Mouse (Mus musculus) induced T-regulatory cell, adult 2 months (primary cell): ENCODE measurements at regions not wholly inside any gene's neighbourhood (a gene's known extent, or its start where the extent isn't known, plus 50 kb on each side); places are given as distances from the start of the nearest gene placed in this dataset.
"Not testable (repeated sequence)": the region's sequence is repeated elsewhere in the genome, so short reads cannot be mapped to it uniquely, and the experiment has no call there.

Experiments used
- DNase-seq: peaks from one replicate; pipeline ENCODE4 v3.0.0-alpha.2; 2012; ENCODE audit warnings: low read depth

GRCm38 (mm10) chr19:29869526-29869925, 55.4 kb upstream of the Il33 start:
- no peak for DNase-seq

DNA sequence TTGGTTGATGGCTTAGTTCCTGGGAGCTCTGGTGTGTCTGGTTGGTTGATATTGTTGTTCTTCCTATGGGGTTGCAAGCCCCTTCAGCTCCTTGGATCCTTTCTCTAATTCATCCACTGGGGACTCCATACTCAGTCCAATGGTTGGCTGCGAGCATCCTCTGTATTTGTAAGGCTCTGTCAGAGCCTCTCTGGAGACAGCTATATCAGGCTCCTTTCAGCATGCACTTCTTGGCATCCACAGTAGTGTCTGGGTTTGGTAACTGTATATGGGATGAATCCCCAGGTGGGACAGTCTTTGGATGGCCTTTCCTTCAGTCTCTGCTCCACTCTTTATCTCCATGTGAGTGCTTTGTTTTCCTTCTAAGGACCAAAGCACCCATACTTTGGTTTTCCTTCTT, 55.9 kb upstream of the Ranbp6 start:
- not testable (repeated sequence) for DNase-seq

GRCm38 (mm10) chr19:29866822-29867221, 54.0 kb upstream of the Ranbp6 start:
- DNase-seq, result no peak

GRCm38 (mm10) chr19:29865142-29865541, 52.4 kb upstream of the Ranbp6 start:
- DNase-seq, result peak; percentile 5

DNA sequence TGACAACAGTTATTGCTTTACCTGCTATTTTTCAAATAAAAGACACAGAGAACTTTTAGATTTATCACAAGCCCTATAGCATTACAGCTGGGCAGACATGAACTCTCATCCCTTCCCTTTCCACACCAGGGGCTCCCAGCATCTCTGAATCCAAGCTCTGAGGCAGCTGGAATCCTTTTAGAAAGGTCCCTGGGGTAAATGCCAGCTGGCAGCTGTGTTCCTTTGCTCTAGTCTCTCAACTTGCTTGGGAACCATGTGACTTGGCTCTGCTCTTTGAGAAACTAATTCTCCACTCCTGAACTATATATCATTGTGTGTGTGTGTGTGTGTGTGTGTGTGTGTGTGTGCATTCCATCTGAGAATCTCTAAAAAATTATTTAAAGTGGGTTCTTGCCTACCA, 50.0 kb upstream of the Ranbp6 start:
- DNase-seq, result no peak
